28 mouse cellular contexts compared by ENCODE assay signal in genomic region chr8:10968687-10969086, GRCm38 (mm10). TPM values are rescaled to one million over a fixed set of nuclear protein-coding genes. Genes with fewer than 3 reads are reported as not detected.
DNase-seq lines count a peak whose midpoint lies in the region; ATAC-seq lines count a peak whose summit lies in the region.
"Had no signal": no experiment of that assay in that cellular context is flagged by ENCODE, and none has a peak within 500 bp of the region (broad histone marks: within the 10 kb centered on the region; RNA-seq: fewer than 3 reads in every experiment).

No protein-coding gene starts in this region.

- intact Hi-C loops in gastrocnemius, postnatal 14 days (cut with DNase I; ENCODE audit: low total_unique reads): no loop called here

- no peak overlapping the region for H3K4me3 ChIP-seq in embryonic facial prominence, embryonic 10.5 days
- no peak overlapping the region for H3K4me3 ChIP-seq in forebrain, embryonic 13.5 days
- H3K4me3 ChIP-seq: embryonic facial prominence, embryonic 13.5 days; embryonic facial prominence, embryonic 15.5 days; erythroblast, embryonic 14.5 days; forebrain, embryonic 10.5 days; forebrain, embryonic 12.5 days; forebrain, embryonic 15.5 days had no signal

- peak; percentile 26 for DNase-seq in adrenal gland, adult 8-10 months
- DNase-seq in adrenal gland, postnatal 4 days (ENCODE audit: low spot score in 2 of 2): no peak
- DNase-seq in 3134 (ENCODE audit: extremely low read depth, insufficient read length, low spot score): peak; percentile 48
- peak; percentile 79 for DNase-seq in Muller cell, postnatal 12 days (ENCODE audit: inconsistent ontology term)
- DNase-seq in embryonic facial prominence, embryonic 10.5 days (ENCODE audit: low spot score): no peak
- no peak for DNase-seq in liver
- DNase-seq in gastrocnemius, postnatal 14 days: no peak
- DNase-seq: adrenal gland, postnatal 10 days; adrenal gland, postnatal 25 days; B cell, adult 2 months; cerebellum, adult 11-12 months; cerebellum, adult 2 months; cerebellum, adult 9-10 months; cerebellum, postnatal 10 days; cerebellum, postnatal 25 days; forebrain, postnatal 0 days had no signal

- no peak for ATAC-seq in forebrain, embryonic 13.5 days
- ATAC-seq: activated CD4-positive, CD25-positive, alpha-beta regulatory T cell, adult 4 months; CD4-positive, CD25-positive, alpha-beta regulatory T cell, adult 4 months; forebrain, embryonic 15.5 days; forebrain, postnatal 0 days; Patski had no signal

- H3K4me2 ChIP-seq in forebrain, embryonic 13.5 days: no peak overlapping the region
- H3K4me2 ChIP-seq: embryonic facial prominence, embryonic 13.5 days; embryonic facial prominence, embryonic 15.5 days; forebrain, embryonic 12.5 days; forebrain, embryonic 15.5 days had no signal

- H3K9ac ChIP-seq in forebrain, embryonic 13.5 days: no peak overlapping the region
- H3K9ac ChIP-seq: embryonic facial prominence, embryonic 13.5 days; embryonic facial prominence, embryonic 15.5 days; forebrain, embryonic 12.5 days; forebrain, embryonic 15.5 days; forebrain, postnatal 0 days had no signal

- H3K27ac ChIP-seq in embryonic facial prominence, embryonic 10.5 days (replicated peaks): 0 out of 2 replicates have a peak overlapping the region, but pooled peaks have one; percentile 19
- H3K27ac ChIP-seq in forebrain, embryonic 13.5 days: no peak overlapping the region
- H3K27ac ChIP-seq: embryonic facial prominence, embryonic 13.5 days; embryonic facial prominence, embryonic 15.5 days; forebrain, embryonic 12.5 days; forebrain, embryonic 15.5 days had no signal

- H3K4me1 ChIP-seq in embryonic facial prominence, embryonic 10.5 days: peaks cover 79% of the 10 kb centered on the region
- peaks cover 41% of the 10 kb centered on the region for H3K4me1 ChIP-seq in forebrain, embryonic 13.5 days

- 36% methylated on average over 7 of the region's 7 CpGs for WGBS in embryonic facial prominence, embryonic 10.5 days
- 64% methylated on average over 7 of the region's 7 CpGs for WGBS in forebrain, embryonic 13.5 days

- peaks cover 34% of the 10 kb centered on the region for H3K27me3 ChIP-seq in embryonic facial prominence, embryonic 10.5 days (replicated peaks; ENCODE audit: low read depth, poor library complexity, severe bottlenecking)
- H3K27me3 ChIP-seq in forebrain, embryonic 13.5 days: peaks cover 11% of the 10 kb centered on the region; the same call in 1 of the 2 replicates
- H3K27me3 ChIP-seq: CH12.LX; embryonic facial prominence, embryonic 13.5 days; forebrain, embryonic 15.5 days; Patski had no signal

- H3K9me3 ChIP-seq in embryonic facial prominence, embryonic 10.5 days: no peaks in the 10 kb centered on the region
- H3K9me3 ChIP-seq in forebrain, embryonic 13.5 days (replicated peaks): no peaks in the 10 kb centered on the region
- H3K9me3 ChIP-seq: embryonic facial prominence, embryonic 13.5 days; embryonic facial prominence, embryonic 15.5 days; forebrain, embryonic 10.5 days; forebrain, embryonic 12.5 days; forebrain, embryonic 15.5 days; G1E had no signal

- no peaks in the 10 kb centered on the region for H3K36me3 ChIP-seq in embryonic facial prominence, embryonic 10.5 days (replicated peaks)
- H3K36me3 ChIP-seq in forebrain, embryonic 13.5 days (ENCODE audit: poor library complexity, severe bottlenecking): no peaks in the 10 kb centered on the region
- H3K36me3 ChIP-seq: embryonic facial prominence, embryonic 13.5 days; embryonic facial prominence, embryonic 15.5 days; forebrain, embryonic 10.5 days; forebrain, embryonic 12.5 days; forebrain, embryonic 15.5 days; G1E had no signal

RNA-seq across cellular contexts. Expression of gene Irs2, which starts 39.6 kb away (rescaled TPM):
- 10 to 100 TPM; 18.6 to 28.6 (median 20.4) TPM for total RNA-seq in adrenal gland, adult 8-10 months (2022)
- total RNA-seq in adrenal gland, postnatal 4 days (2021): 10 to 100 TPM; 33.2 to 33.3 TPM
- polyA plus RNA-seq in embryonic facial prominence, embryonic 10.5 days (2016; fragmentation: Nextera tagmentation; extraction: Ambion mirVana): 7.9 and 8.1 TPM in 2 replicates
- polyA plus RNA-seq in forebrain, embryonic 13.5 days (2015; fragmentation: Nextera tagmentation; extraction: Ambion mirVana): 4.5 and 5.2 TPM in 2 replicates
- total RNA-seq in gastrocnemius, postnatal 14 days (2021): 10 to 100 TPM in 1 of 2 experiments, 1 to 10 TPM in 1; 7.9 to 12.3 TPM

Comparison
In these comparisons a context has a peak if more than half of its experiments do, and no peak if none do; other contexts are left out.
1. DNase-seq: peak in adrenal gland, adult 8-10 months (single experiment), 3134 (single experiment) and Muller cell, postnatal 12 days (single experiment); none in adrenal gland, postnatal 4 days (0 of 2), embryonic facial prominence, embryonic 10.5 days (single experiment), liver (single experiment) and gastrocnemius, postnatal 14 days (single experiment).